In genomic region chr5:121438131-121438530, GRCm38 (mm10) we compare ENCODE assay signal across 15 mouse cellular contexts. TPM values are rescaled to one million over a fixed set of nuclear protein-coding genes. Genes with fewer than 3 reads are reported as not detected.
DNase-seq lines count a peak whose midpoint lies in the region; ATAC-seq lines count a peak whose summit lies in the region.
"Had no signal": no experiment of that assay in that cellular context is flagged by ENCODE, and none has a peak within 500 bp of the region (broad histone marks: within the 10 kb centered on the region; RNA-seq: fewer than 3 reads in every experiment).

No protein-coding gene starts in this region.

- DNase-seq in heart, adult 11 months = peak; percentile 93
- no peak for DNase-seq in heart, embryonic 10.5 days (ENCODE audit: low spot score)
- peak; percentile 70 to 79 for DNase-seq in adrenal gland, postnatal 36 days
- DNase-seq in spleen, postnatal 10 days (ENCODE audit: low spot score in 2 of 2) = no peak
- DNase-seq: cerebellum, postnatal 36 days; heart, postnatal 10 days had no signal

- no peak overlapping the region for H3K27ac ChIP-seq in heart, embryonic 10.5 days
- H3K27ac ChIP-seq: embryonic facial prominence, embryonic 12.5 days; forebrain, embryonic 10.5 days; heart, adult 2 months; hindbrain, embryonic 15.5 days; kidney, embryonic 15.5 days; neural tube, embryonic 13.5 days had no signal

- no peaks in the 10 kb centered on the region for H3K4me1 ChIP-seq in heart, embryonic 10.5 days
- peaks cover 14% of the 10 kb centered on the region for H3K4me1 ChIP-seq in megakaryocyte, embryonic 14.5 days
- H3K4me1 ChIP-seq: embryonic facial prominence, embryonic 12.5 days; forebrain, embryonic 10.5 days; hindbrain, embryonic 15.5 days; kidney, embryonic 15.5 days; neural tube, embryonic 13.5 days had no signal

- H3K9me3 ChIP-seq in heart, embryonic 10.5 days = no peaks in the 10 kb centered on the region
- H3K9me3 ChIP-seq in megakaryocyte, embryonic 14.5 days = no peaks in the 10 kb centered on the region
- H3K9me3 ChIP-seq: embryonic facial prominence, embryonic 12.5 days; forebrain, embryonic 10.5 days; hindbrain, embryonic 15.5 days; kidney, embryonic 15.5 days; neural tube, embryonic 13.5 days had no signal

- ATAC-seq in megakaryocyte, adult 5-6 weeks (ENCODE audit: poor library complexity, severe bottlenecking) = no peak
- ATAC-seq in inflammation-experienced regulatory T-cells, adult 6 months = no peak

- H3K4me3 ChIP-seq in heart, embryonic 10.5 days = no peak overlapping the region
- peak overlapping the region; percentile 4 for H3K4me3 ChIP-seq in megakaryocyte, embryonic 14.5 days (replicated peaks)
- H3K4me3 ChIP-seq: embryonic facial prominence, embryonic 12.5 days; forebrain, embryonic 10.5 days; heart, adult 2 months; hindbrain, embryonic 15.5 days; kidney, embryonic 15.5 days; neural tube, embryonic 13.5 days had no signal

- WGBS in heart, embryonic 10.5 days = 88% methylated on average over 5 of the region's 5 CpGs

- H3K36me3 ChIP-seq in heart, embryonic 10.5 days = peaks cover 89% of the 10 kb centered on the region
- peaks cover 99% of the 10 kb centered on the region for H3K36me3 ChIP-seq in megakaryocyte, embryonic 14.5 days (replicated peaks; ENCODE audit: low read length)

- H3K27me3 ChIP-seq in heart, embryonic 10.5 days (ENCODE audit: insufficient read depth, poor library complexity, severe bottlenecking) = no peaks in the 10 kb centered on the region
- no peaks in the 10 kb centered on the region for H3K27me3 ChIP-seq in megakaryocyte, embryonic 14.5 days (replicated peaks)
- H3K27me3 ChIP-seq: embryonic facial prominence, embryonic 12.5 days; hindbrain, embryonic 15.5 days; kidney, embryonic 15.5 days; neural tube, embryonic 13.5 days had no signal

RNA-seq across cellular contexts. Expression of gene Tmem116, which starts 13.6 kb away (rescaled TPM):
- polyA plus RNA-seq in heart, embryonic 10.5 days (2016; fragmentation: Nextera tagmentation; extraction: Ambion mirVana) = 2.4 and 4.6 TPM in 2 replicates
- 0.93 TPM in 1 of 2 replicates, not detected in the other for polyA plus RNA-seq in megakaryocyte, embryonic 14.5 days (2012; ENCODE audit: insufficient read depth, low replicate concordance)
- not detected in 2 replicates for total RNA-seq in megakaryocyte, adult 5-6 weeks (2015)
- not detected in 2 replicates for total RNA-seq in megakaryocyte, adult 5-6 weeks (2017)
- total RNA-seq in adrenal gland, postnatal 36 days (2021) = 1 to 10 TPM; 3.5 to 6.9 TPM
- 1 to 10 TPM in 2 of 3 experiments, under 1 TPM in 1; 0.24 to 3.1 (median 1.1) TPM for polyA plus RNA-seq in inflammation-experienced regulatory T-cells, adult 6 months (2017; shearing (Covaris generic))

RNA-seq across cellular contexts. Expression of gene Erp29, which starts 14.2 kb away (rescaled TPM):
- polyA plus RNA-seq in heart, embryonic 10.5 days (2016; fragmentation: Nextera tagmentation; extraction: Ambion mirVana) = 153 and 160 TPM in 2 replicates
- 132 and 257 TPM in 2 replicates for polyA plus RNA-seq in megakaryocyte, embryonic 14.5 days (2012; ENCODE audit: insufficient read depth, low replicate concordance)
- 266 and 273 TPM in 2 replicates for total RNA-seq in megakaryocyte, adult 5-6 weeks (2015)
- total RNA-seq in megakaryocyte, adult 5-6 weeks (2017) = 936 and 1,238 TPM in 2 replicates
- 100 to 1,000 TPM; 117 to 123 TPM for total RNA-seq in adrenal gland, postnatal 36 days (2021)
- polyA plus RNA-seq in inflammation-experienced regulatory T-cells, adult 6 months (2017; shearing (Covaris generic)) = 10 to 100 TPM; 70.3 to 77.7 (median 74.5) TPM

RNA-seq across cellular contexts. Expression of gene Naa25, which starts 40.4 kb away (rescaled TPM):
- polyA plus RNA-seq in heart, embryonic 10.5 days (2016; fragmentation: Nextera tagmentation; extraction: Ambion mirVana) = 47.3 and 50.7 TPM in 2 replicates
- polyA plus RNA-seq in megakaryocyte, embryonic 14.5 days (2012; ENCODE audit: insufficient read depth, low replicate concordance) = 1.0 TPM in 1 of 2 replicates, not detected in the other
- 13.3 and 17.9 TPM in 2 replicates for total RNA-seq in megakaryocyte, adult 5-6 weeks (2015)
- 25.6 and 32.2 TPM in 2 replicates for total RNA-seq in megakaryocyte, adult 5-6 weeks (2017)
- 10 to 100 TPM; 35.8 to 42.1 TPM for total RNA-seq in adrenal gland, postnatal 36 days (2021)
- 10 to 100 TPM; 26.1 to 40.4 (median 35.0) TPM for polyA plus RNA-seq in inflammation-experienced regulatory T-cells, adult 6 months (2017; shearing (Covaris generic))

RNA-seq across cellular contexts. Expression of gene Trafd1, which starts 52.7 kb away (rescaled TPM):
- polyA plus RNA-seq in heart, embryonic 10.5 days (2016; fragmentation: Nextera tagmentation; extraction: Ambion mirVana) = 71.9 and 80.3 TPM in 2 replicates
- polyA plus RNA-seq in megakaryocyte, embryonic 14.5 days (2012; ENCODE audit: insufficient read depth, low replicate concordance) = 34.2 and 34.9 TPM in 2 replicates
- total RNA-seq in megakaryocyte, adult 5-6 weeks (2015) = 77.9 and 78.1 TPM in 2 replicates
- total RNA-seq in megakaryocyte, adult 5-6 weeks (2017) = 92.5 and 94.1 TPM in 2 replicates
- 10 to 100 TPM; 44.1 to 49.7 TPM for total RNA-seq in adrenal gland, postnatal 36 days (2021)
- 10 to 100 TPM; 31.6 to 50.8 (median 39.1) TPM for polyA plus RNA-seq in inflammation-experienced regulatory T-cells, adult 6 months (2017; shearing (Covaris generic))

Comparison
In these comparisons a context has a peak if more than half of its experiments do, and no peak if none do; other contexts are left out.
1. DNase-seq: peak in heart, adult 11 months (single experiment) and adrenal gland, postnatal 36 days (2 of 2); none in heart, embryonic 10.5 days (single experiment) and spleen, postnatal 10 days (0 of 2).
2. RNA of gene Naa25, which starts 40.4 kb away (polyA plus RNA-seq): 47.3 to 50.7 TPM in heart, embryonic 10.5 days and 26.1 to 40.4 TPM in inflammation-experienced regulatory T-cells, adult 6 months; 1.0 TPM in megakaryocyte, embryonic 14.5 days; every median in the first group is over 10 times any median in the second.